Mouse (Mus musculus) limb, embryonic 11.5 days (tissue): ENCODE data around the gene Exoc3l. TPM values are rescaled to one million over a fixed set of nuclear protein-coding genes. Genes with fewer than 3 reads are reported as not detected.

Source experiments
- ATAC-seq: fragments of 200-750 bp; cut with Nextera tagmentation; 2 replicates; pipeline ENCODE4 v1.8.0; 2017; ENCODE audit warnings: low read depth; ENCODE audit not compliant: insufficient number of reproducible peaks, low FRiP score, low TSS enrichment
- DNase-seq: peaks from one replicate; pipeline ENCODE4 v3.0.0-alpha.2; 2015; ENCODE audit warnings: low spot score
- H3K27ac ChIP-seq: fragments of 300-500 bp; sonication (generic); replicated peaks from 2 replicates; pipeline ENCODE4 v1.5.1; 2014; ENCODE audit warnings: low read depth, mild to moderate bottlenecking, low read length
- H3K27me3 ChIP-seq: fragments of 300-500 bp; sonication (generic); 2 replicates; pipeline ENCODE4 v1.6.1; 2014; ENCODE audit warnings: mild to moderate bottlenecking, low read length, mixed read lengths; ENCODE audit not compliant: control insufficient read depth, insufficient read depth
- H3K36me3 ChIP-seq: fragments of 300-500 bp; sonication (generic); 2 replicates; pipeline ENCODE4 v1.6.1; 2014; ENCODE audit warnings: mild to moderate bottlenecking, low read length, moderate library complexity, mixed read lengths; ENCODE audit not compliant: control insufficient read depth, insufficient read depth
- H3K4me1 ChIP-seq: fragments of 300-500 bp; sonication (generic); 2 replicates; pipeline ENCODE4 v1.6.1; 2014; ENCODE audit warnings: low read length, mixed read lengths; ENCODE audit not compliant: control insufficient read depth, insufficient read depth
- H3K4me2 ChIP-seq: fragments of 300-500 bp; sonication (generic); 2 replicates; pipeline ENCODE4 v1.6.1; 2014; ENCODE audit warnings: low read depth, mild to moderate bottlenecking, moderate library complexity; ENCODE audit not compliant: severe bottlenecking
- H3K4me3 ChIP-seq: fragments of 300-500 bp; sonication (generic); 2 replicates; pipeline ENCODE4 v1.5.1; 2014; ENCODE audit warnings: low read depth, low read length
- H3K9ac ChIP-seq: fragments of 300-500 bp; sonication (generic); 2 replicates; pipeline ENCODE4 v1.6.1; 2014; ENCODE audit warnings: mild to moderate bottlenecking, low read length
- H3K9me3 ChIP-seq: fragments of 300-500 bp; sonication (generic); 2 replicates; pipeline ENCODE4 v1.6.1; 2016; ENCODE audit warnings: low read length; ENCODE audit not compliant: control insufficient read depth
- WGBS: fragments of 180-500 bp; shearing (Covaris S2); extraction: QIAGEN DNeasy Blood & Tissue Kit; methylation state at CpG from one replicate; pipeline ENCODE4 v1.1.7; 2014; 5-methylcytosine and 5-hydroxymethylcytosine counted together
- polyA plus RNA-seq: library from polyadenylated mRNA; unstranded; fragments of >200 nt; fragmentation: Nextera tagmentation; extraction: Ambion mirVana; gene quantifications from 2 replicates; pipeline ENCODE4 v1.2.1, GENCODE M21; 2014

The Exoc3l gene
- polyA plus RNA-seq, 1 experiment from 2014 or later, result 6.6 TPM

DNA sequence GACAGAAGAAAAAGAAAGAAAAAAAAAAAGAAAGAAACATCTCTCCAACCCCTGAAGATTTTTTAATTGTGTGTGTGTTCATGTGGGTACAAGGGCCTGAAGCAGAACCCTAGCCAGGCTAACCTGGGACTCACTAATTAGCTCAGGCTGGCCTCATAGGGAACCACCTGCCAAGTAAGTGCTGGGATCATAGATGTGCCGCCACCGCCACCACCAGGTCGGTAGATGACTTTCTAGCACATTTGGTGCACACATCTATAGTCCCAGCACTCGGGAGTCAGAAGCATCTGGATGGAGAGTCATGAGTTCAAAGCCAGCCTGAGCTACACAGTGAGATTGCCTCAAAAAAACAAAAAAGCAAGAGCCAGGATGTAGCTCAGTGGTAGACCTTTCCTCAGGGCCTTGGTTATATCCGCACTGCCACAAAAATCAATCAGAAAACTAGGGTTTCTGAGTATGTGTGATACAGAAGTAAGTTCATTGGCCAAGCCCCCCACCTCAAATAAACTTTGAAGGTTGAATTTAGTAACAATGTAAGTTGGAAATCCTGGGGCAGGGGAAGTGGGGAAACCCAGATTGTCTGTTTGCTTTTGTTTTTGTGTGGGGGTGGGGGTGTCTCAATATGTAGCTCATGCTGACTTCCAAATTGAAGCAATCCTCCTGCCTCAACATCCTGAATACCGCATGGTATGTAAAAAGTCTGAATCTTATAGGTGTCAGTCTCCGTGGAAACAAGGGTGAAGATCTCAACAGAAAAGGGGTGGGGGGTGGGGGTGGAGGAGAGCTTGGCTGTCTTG is 38.4 kb downstream of the Exoc3l start:
- Histone ChIP-seq H3K4me2 (no peak overlapping the region), H3K4me3 (no peak overlapping the region), H3K27ac (no peak overlapping the region), H3K36me3 (no peaks in the 10 kb centered on the region), H3K9me3 (no peaks in the 10 kb centered on the region), H3K9ac (no peak overlapping the region), H3K4me1 (peaks cover 11% of the 10 kb centered on the region), H3K27me3 (peaks cover 42% of the 10 kb centered on the region)
- ATAC-seq (no peak), DNase-seq (no peak)
- WGBS, result 68% methylated on average over 7 of the region's 7 CpGs

DNA sequence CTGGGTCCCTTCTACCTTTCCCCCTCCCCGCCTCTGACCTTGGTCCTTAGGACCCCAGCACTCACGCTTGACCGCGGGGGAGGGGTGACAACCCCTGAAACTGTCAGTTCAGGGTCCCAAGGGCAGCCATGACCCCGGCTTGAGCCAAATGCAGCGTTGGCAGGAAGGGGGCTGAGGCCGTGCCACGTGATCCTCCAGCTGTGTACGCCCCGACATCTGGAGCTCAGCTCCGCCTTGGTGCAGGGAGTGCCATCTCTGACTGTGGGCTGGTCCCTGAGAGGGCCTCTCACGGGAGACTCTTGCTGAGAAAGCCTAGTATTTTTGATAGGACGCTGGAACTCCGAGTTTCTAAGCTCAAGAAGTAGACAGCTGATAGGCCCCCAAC is 40.9 kb downstream of the Exoc3l start, which contains the start of gene B3gnt9:
Gene B3gnt9 (minus strand): TSS at position 188 of the 385 bp plus-strand sequence.
- ATAC-seq (peak; percentile 52), DNase-seq (peak; percentile 72)
- H3K4me3 ChIP-seq, result peak within 1 kb of the TSS; percentile 61
- peak within 1 kb of the TSS; percentile 98 for H3K4me2 ChIP-seq
- H3K9me3 ChIP-seq, result no peaks in the 10 kb centered on the region
- WGBS, result 2% methylated on average over 14 of the region's 14 CpGs
- H3K9ac ChIP-seq, result peak within 1 kb of the TSS; percentile 68
- peaks cover 33% of the 10 kb centered on the region for H3K27me3 ChIP-seq
- no peak within 1 kb of the TSS for H3K27ac ChIP-seq
- peaks cover 11% of the 10 kb centered on the region for H3K4me1 ChIP-seq
- H3K36me3 ChIP-seq, result peaks cover 11% of the 10 kb centered on the region

DNA sequence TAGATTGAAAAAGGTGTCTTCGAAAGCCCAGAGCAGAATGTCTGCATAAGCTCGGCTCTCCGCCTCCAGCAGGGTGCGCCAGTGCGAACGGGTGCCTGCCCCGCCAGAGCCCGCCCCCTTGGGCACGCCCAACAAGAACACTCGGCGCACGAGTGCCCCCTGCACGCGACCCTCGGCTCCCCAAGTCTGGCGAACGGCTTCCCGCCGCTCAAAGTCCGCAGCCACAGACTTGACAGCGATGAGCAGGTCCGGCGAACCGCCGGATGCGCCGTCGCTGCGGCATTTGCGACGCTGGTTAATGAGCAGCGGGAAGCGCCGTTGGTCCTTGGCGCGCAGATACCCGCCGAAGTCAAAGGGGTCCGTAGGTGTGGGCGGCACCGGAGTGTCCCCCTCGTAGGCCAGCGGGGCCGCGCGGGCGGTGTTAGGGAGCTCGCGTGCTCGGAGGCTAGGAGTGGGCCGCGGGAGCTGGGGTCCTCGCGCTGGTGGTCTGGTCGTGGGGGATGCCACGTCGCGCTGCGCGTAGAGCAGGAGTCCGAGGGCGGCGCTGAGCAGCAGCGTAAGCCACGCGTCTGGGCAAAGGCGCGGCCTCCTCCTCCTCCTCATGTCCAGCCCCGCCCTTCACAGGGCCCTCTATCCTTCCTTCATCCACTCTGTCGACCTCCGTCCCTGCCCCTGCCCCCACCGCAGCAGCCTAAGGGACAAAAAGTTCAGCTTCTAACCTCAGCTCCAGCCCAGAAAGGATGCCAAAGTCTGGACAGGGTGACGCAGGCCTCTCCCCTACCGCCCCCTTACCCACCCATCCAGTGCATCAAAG is 41.5 kb downstream of the Exoc3l start:
- ATAC-seq, result peak; percentile 79

DNA sequence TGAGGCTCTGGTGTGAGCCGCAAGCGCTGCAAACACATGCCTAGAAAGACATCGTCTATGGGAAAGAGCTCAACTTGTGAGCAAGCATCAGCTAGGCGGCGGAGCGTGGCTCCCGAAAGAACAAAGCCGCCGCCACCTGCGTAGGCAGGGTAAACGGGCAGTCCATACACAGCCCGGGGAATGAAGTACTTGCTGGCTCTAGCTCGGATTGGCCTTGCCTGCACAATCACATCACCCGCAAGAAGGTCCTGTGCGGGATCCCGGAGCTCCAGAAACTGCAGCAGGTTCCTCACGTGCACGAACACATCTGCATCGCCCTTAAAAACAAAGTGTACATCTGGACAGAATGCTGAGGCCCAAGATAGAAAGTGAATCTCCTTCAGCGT is 42.1 kb downstream of the Exoc3l start:
- no peak overlapping the region for H3K9ac ChIP-seq
- H3K27ac ChIP-seq, result no peak overlapping the region
- DNase-seq, result no peak
- ATAC-seq, result peak; percentile 14; the same call in 1 of the 2 replicates
- H3K4me1 ChIP-seq, result peaks cover 6% of the 10 kb centered on the region
- peaks cover 21% of the 10 kb centered on the region for H3K27me3 ChIP-seq
- peak overlapping the region; percentile 61 for H3K4me3 ChIP-seq
- 39% methylated on average over 20 of the region's 20 CpGs for WGBS
- peaks cover 14% of the 10 kb centered on the region for H3K36me3 ChIP-seq
- H3K9me3 ChIP-seq, result no peaks in the 10 kb centered on the region
- peak overlapping the region; percentile 98 for H3K4me2 ChIP-seq

More for the DNA sequence above, 41.5 kb downstream of the Exoc3l start:
- Histone ChIP-seq H3K4me1 (peaks cover 8% of the 10 kb centered on the region), H3K27ac (no peak overlapping the region), H3K9ac (peak overlapping the region; percentile 68), H3K4me3 (peak overlapping the region; percentile 61), H3K36me3 (peaks cover 11% of the 10 kb centered on the region), H3K4me2 (peak overlapping the region; percentile 98), H3K27me3 (peaks cover 27% of the 10 kb centered on the region), H3K9me3 (no peaks in the 10 kb centered on the region)
- under 1% methylated on average over 67 of the region's 74 CpGs for WGBS
- peak; percentile 95 for DNase-seq

DNA sequence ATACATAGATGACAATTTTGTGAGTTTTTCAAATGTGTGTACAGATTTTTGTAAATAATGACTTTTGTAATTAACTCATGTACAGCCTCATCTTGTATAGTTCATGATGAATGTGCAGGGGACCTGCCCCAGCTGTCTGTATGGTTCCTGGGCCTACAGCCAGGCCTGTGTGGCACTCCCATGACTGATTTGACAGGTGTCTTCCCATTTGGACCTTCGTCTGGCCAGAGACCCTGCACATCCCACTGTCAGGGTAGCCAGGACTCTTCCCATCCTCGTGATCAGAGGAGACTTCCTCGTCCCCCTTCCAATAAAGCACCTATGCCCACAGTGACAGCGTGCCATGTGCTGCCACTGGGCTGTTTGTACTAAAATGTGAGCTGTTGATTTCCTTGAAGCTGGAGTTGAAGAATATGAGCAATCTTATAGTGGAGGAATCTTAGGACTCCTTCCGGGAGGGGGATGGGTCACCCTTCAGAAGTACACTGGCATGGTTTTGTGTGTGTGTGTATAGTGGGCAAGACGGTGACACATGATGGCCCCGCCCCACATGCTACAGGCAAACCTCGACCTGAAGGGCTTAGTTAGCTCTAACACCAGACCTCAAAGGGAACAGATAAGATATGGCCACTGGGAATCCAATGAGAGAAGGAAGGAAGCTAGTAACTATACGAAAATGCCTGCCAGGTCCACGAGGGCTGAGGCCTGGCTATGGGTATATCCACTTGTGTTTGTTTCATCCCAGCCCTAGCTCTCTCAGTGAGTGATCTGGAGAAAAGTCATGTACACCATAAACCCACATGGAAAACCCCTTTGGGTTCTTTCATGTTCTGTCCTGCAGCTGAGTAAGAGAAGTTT is 43.0 kb downstream of the Exoc3l start:
- Histone ChIP-seq H3K27me3 (peaks cover 12% of the 10 kb centered on the region), H3K4me3 (no peak overlapping the region), H3K9me3 (no peaks in the 10 kb centered on the region), H3K36me3 (peaks cover 16% of the 10 kb centered on the region), H3K4me2 (no peak overlapping the region), H3K4me1 (peaks cover 5% of the 10 kb centered on the region; the same call in 1 of the 2 replicates), H3K27ac (no peak overlapping the region), H3K9ac (no peak overlapping the region)
- DNase-seq (no peak), ATAC-seq (no peak)
- WGBS, result 88% methylated on average over 10 of the region's 10 CpGs

DNA sequence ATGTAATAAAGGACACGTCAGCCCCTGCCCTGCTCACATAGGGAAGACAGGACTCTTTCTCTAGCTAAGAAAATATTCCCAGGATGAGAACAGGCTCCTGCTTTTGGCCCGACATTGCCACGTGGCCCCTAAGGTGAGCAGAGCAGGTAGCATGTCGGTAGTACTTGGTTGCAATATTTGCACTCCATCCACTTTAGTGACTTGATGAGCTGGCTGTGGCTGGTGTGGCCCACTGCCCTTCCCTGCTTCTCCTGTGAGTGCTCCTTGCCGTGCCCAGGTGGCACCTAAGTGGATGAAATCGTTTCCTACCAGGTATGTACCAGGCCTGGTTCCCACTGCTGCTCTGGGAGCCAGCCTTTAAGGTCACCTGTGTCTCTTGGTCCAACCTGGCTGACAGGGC is 43.9 kb downstream of the Exoc3l start:
- Histone ChIP-seq H3K27ac (no peak overlapping the region), H3K4me3 (no peak overlapping the region), H3K4me2 (no peak overlapping the region), H3K4me1 (peaks cover 5% of the 10 kb centered on the region; the same call in 1 of the 2 replicates), H3K36me3 (peaks cover 16% of the 10 kb centered on the region), H3K27me3 (peaks cover 7% of the 10 kb centered on the region; the same call in 1 of the 2 replicates), H3K9ac (no peak overlapping the region), H3K9me3 (no peaks in the 10 kb centered on the region)
- DNase-seq (no peak), ATAC-seq (no peak)
- WGBS, result 96% methylated on average over 6 of the region's 6 CpGs

DNA sequence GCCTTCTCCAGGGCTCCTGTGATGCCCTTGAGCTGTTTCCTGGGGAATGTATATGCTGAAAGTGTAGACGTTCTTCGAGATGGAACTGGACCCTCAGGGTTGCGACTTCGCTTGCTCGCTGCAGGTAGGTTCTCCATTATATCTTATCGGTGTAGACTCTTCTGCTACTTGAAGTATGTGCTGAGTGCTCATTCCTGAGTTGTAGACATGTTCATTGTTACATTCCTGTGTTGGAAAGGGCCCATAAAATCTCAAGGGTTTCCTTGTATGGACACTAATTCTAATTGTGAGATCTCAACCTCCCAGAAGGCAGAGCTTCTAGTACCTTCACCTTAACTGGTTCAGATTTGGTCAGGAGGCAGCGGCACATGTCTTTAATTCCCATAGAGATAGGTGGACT is 54.9 kb downstream of the Exoc3l start:
- ATAC-seq (no peak), DNase-seq (no peak)
- Histone ChIP-seq H3K4me3 (no peak overlapping the region), H3K36me3 (no peaks in the 10 kb centered on the region), H3K9me3 (no peaks in the 10 kb centered on the region), H3K4me1 (no peaks in the 10 kb centered on the region), H3K4me2 (no peak overlapping the region), H3K27me3 (no peaks in the 10 kb centered on the region), H3K9ac (no peak overlapping the region), H3K27ac (no peak overlapping the region)
- WGBS, result 98% methylated on average over 7 of the region's 7 CpGs
